Mouse (Mus musculus) heart, postnatal 0 days (tissue): ENCODE measurements at regions not wholly inside any gene's neighbourhood (a gene's known extent, or its start where the extent isn't known, plus 50 kb on each side); places are given as distances from the start of the nearest gene placed in this dataset.

Source experiments
- ATAC-seq: fragments of 200-750 bp; cut with Nextera tagmentation; 2 replicates; pipeline ENCODE4 v1.8.0; 2017; ENCODE audit warnings: low read depth, moderate number of reproducible peaks, moderate library complexity; ENCODE audit not compliant: insufficient read depth
- DNase-seq: peaks from one replicate; pipeline ENCODE4 v3.0.0-alpha.2; 2016; ENCODE audit warnings: low spot score
- H3K27ac ChIP-seq: fragments of 300-500 bp; sonication (generic); 2 replicates; pipeline ENCODE4 v1.5.1; 2014; ENCODE audit warnings: low read depth, mild to moderate bottlenecking
- H3K27me3 ChIP-seq: fragments of 300-500 bp; sonication (generic); 2 replicates; pipeline ENCODE4 v1.6.1; 2014; ENCODE audit warnings: low read length, mixed read lengths; ENCODE audit not compliant: control insufficient read depth, insufficient read depth
- H3K36me3 ChIP-seq: fragments of 300-500 bp; sonication (generic); replicated peaks from 2 replicates; pipeline ENCODE4 v1.6.1; 2014; ENCODE audit warnings: low read length, mixed read lengths; ENCODE audit not compliant: control insufficient read depth, insufficient read depth
- H3K4me1 ChIP-seq: fragments of 300-500 bp; sonication (generic); 2 replicates; pipeline ENCODE4 v1.6.1; 2014; ENCODE audit warnings: antibody characterized with exemption; ENCODE audit not compliant: control insufficient read depth, insufficient read depth
- H3K4me2 ChIP-seq: fragments of 300-500 bp; sonication (generic); 2 replicates; pipeline ENCODE4 v1.6.1; 2014; ENCODE audit warnings: low read depth, mild to moderate bottlenecking, low read length, moderate library complexity
- H3K4me3 ChIP-seq: fragments of 300-500 bp; sonication (generic); 2 replicates; pipeline ENCODE4 v1.5.1; 2014; ENCODE audit warnings: low read depth, low read length
- H3K9ac ChIP-seq: fragments of 300-500 bp; sonication (generic); replicated peaks from 2 replicates; pipeline ENCODE4 v1.6.1; 2014; ENCODE audit warnings: low read depth, low read length, mixed read lengths
- H3K9me3 ChIP-seq: fragments of 300-500 bp; sonication (generic); replicated peaks from 2 replicates; pipeline ENCODE4 v1.6.1; 2016; ENCODE audit warnings: low read length; ENCODE audit not compliant: control insufficient read depth
- CTCF ChIP-seq: IDR thresholded peaks from 2 replicates; pipeline ENCODE4 v1.5.1; 2016; ENCODE audit warnings: antibody characterized with exemption, control low read depth, low read depth
- EP300 ChIP-seq: IDR thresholded peaks from 2 replicates; pipeline ENCODE4 v1.6.1; 2016; ENCODE audit warnings: antibody characterized with exemption, low read depth
- WGBS: fragments of 180-500 bp; shearing (Covaris S2); extraction: QIAGEN DNeasy Blood & Tissue Kit; methylation state at CpG from one replicate; pipeline ENCODE4 v1.1.7; 2014; 5-methylcytosine and 5-hydroxymethylcytosine counted together

DNA sequence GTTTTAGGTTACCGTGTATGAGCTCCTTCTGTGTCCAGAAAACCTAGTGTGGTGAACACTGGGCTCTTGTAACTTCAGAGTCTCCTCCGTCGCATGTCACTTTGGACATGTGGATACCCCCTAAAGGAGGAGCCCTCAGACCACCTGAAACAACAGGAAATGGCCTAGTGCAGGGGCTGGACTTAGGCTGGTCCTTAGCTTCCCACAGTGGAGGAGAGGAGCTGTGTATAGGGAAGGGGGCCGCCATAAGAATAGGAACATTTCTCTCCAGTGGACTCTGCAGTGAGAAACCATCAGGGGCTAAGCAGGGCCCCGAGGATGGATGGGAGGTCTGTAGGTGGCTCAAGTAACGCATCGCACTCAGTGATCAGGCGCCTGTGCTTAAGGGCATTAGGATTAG is 165.0 kb upstream of the Sel1l start:
- no peaks in the 10 kb centered on the region for H3K9me3 ChIP-seq
- H3K4me1 ChIP-seq, result no peaks in the 10 kb centered on the region
- no peak overlapping the region for H3K4me2 ChIP-seq
- no peak for TF ChIP-seq CTCF
- no peak for TF ChIP-seq EP300
- no peak overlapping the region for H3K9ac ChIP-seq
- H3K4me3 ChIP-seq, result no peak overlapping the region
- ATAC-seq (no peak), DNase-seq (no peak)
- no peak overlapping the region for H3K27ac ChIP-seq
- H3K27me3 ChIP-seq, result no peaks in the 10 kb centered on the region
- 76% methylated on average over 8 of the region's 8 CpGs for WGBS
- H3K36me3 ChIP-seq, result no peaks in the 10 kb centered on the region

DNA sequence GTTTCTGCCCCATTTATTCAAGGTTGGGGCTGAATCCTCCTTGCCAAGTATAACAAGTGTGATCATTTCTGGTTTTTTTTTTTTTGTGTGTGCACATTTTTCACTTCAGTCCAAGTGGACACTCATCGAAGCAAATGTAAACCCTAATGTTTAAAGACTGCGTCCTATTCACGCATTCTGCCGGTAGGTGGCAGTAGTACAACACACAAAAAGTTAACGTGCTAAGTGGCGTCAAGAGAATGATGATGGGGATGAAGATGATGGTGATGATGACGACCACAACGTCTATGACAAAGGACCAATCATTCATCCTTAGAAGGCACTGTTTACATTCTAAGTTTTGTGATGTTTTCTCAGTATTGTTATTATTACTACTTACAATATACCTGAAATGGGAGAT is 164.3 kb upstream of the Sel1l start:
- DNase-seq (no peak), ATAC-seq (no peak)
- no peaks in the 10 kb centered on the region for H3K9me3 ChIP-seq
- no peak overlapping the region for H3K4me2 ChIP-seq
- H3K4me1 ChIP-seq, result no peaks in the 10 kb centered on the region
- WGBS, result 11% methylated on average over 8 of the region's 8 CpGs
- H3K27me3 ChIP-seq, result no peaks in the 10 kb centered on the region
- no peak overlapping the region for H3K9ac ChIP-seq
- no peak overlapping the region for H3K4me3 ChIP-seq
- TF ChIP-seq EP300, result no peak
- TF ChIP-seq CTCF, result peak; percentile 76
- no peak overlapping the region for H3K27ac ChIP-seq
- no peaks in the 10 kb centered on the region for H3K36me3 ChIP-seq

DNA sequence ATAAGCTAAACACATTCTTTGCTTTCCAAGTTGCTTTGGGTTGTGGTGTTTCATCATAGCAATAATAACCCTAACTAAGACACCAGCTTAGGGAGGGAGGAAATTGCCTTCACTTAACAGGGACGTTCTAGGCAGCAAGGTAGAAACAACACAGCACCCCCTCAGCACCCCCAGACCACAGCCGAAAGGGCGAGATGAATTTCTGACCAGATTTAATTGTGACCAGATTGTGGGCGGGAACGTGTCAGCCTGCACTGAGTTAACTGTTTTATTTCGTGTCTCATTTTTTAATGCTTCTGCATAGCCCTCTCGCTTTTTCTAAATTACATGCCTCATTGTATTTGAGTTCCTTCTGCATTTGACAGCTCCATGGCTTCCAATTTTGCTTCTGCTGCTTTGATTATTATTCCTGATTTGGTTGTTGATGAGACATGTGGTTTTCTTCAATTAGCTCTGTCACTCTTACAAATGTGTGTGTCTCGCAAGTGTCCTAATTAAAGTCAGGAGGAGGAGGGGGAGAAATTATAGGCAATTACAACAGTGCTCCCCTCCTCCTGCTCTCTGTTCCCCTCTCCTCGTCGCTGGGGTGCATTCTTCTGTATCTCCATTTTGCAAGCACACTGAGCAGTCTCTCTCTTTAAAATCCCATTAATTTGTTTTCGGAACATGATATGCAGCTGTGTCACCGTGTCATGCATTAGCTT is 155.6 kb upstream of the Sel1l start:
- no peak for DNase-seq
- Histone ChIP-seq H3K4me3 (no peak overlapping the region), H3K36me3 (no peaks in the 10 kb centered on the region), H3K27me3 (no peaks in the 10 kb centered on the region), H3K27ac (no peak overlapping the region), H3K4me1 (no peaks in the 10 kb centered on the region), H3K4me2 (no peak overlapping the region), H3K9me3 (no peaks in the 10 kb centered on the region), H3K9ac (no peak overlapping the region)
- ATAC-seq, result no peak
- 72% methylated on average over 12 of the region's 12 CpGs for WGBS
- TF ChIP-seq EP300, result no peak
- no peak for TF ChIP-seq CTCF

- Histone ChIP-seq H3K27me3 (no peaks in the 10 kb centered on the region), H3K27ac (no peak overlapping the region), H3K4me3 (no peak overlapping the region), H3K4me2 (no peak overlapping the region), H3K9ac (no peak overlapping the region), H3K9me3 (no peaks in the 10 kb centered on the region), H3K4me1 (no peaks in the 10 kb centered on the region), H3K36me3 (no peaks in the 10 kb centered on the region)
- WGBS, result 80% methylated on average over 2 of the region's 2 CpGs
- TF ChIP-seq CTCF (no peak), EP300 (no peak)
- ATAC-seq, result no peak
- no peak for DNase-seq
These were observed 150.1 kb upstream of the Sel1l start for GRCm38 (mm10) chr12:91999031-91999430.

GRCm38 (mm10) chr12:91997404-91997803 is 148.4 kb upstream of the Sel1l start:
- no peaks in the 10 kb centered on the region for H3K4me1 ChIP-seq
- DNase-seq (no peak), ATAC-seq (no peak)
- TF ChIP-seq CTCF (no peak), EP300 (no peak)
- H3K27ac ChIP-seq, result no peak overlapping the region
- H3K4me2 ChIP-seq, result no peak overlapping the region
- no peak overlapping the region for H3K4me3 ChIP-seq
- no peak overlapping the region for H3K9ac ChIP-seq
- WGBS, result 64% methylated on average over 1 of the region's 1 CpGs
- no peaks in the 10 kb centered on the region for H3K9me3 ChIP-seq
- H3K27me3 ChIP-seq, result no peaks in the 10 kb centered on the region
- no peaks in the 10 kb centered on the region for H3K36me3 ChIP-seq

GRCm38 (mm10) chr12:91995545-91995944 is 146.6 kb upstream of the Sel1l start:
- no peak overlapping the region for H3K9ac ChIP-seq
- H3K27ac ChIP-seq, result no peak overlapping the region
- no peaks in the 10 kb centered on the region for H3K4me1 ChIP-seq
- H3K36me3 ChIP-seq, result no peaks in the 10 kb centered on the region
- no peak overlapping the region for H3K4me2 ChIP-seq
- H3K9me3 ChIP-seq, result no peaks in the 10 kb centered on the region
- no peak overlapping the region for H3K4me3 ChIP-seq
- ATAC-seq (no peak), DNase-seq (no peak)
- 63% methylated on average over 2 of the region's 2 CpGs for WGBS
- no peak for TF ChIP-seq EP300
- TF ChIP-seq CTCF, result peak; percentile 4; the same call in 1 of the 2 replicates
- H3K27me3 ChIP-seq, result no peaks in the 10 kb centered on the region
